Mouse (Mus musculus) liver, postnatal 0 days (tissue): Measurements from ENCODE around the gene Lim2.

Experiments used
- CTCF ChIP-seq: sonication (generic); IDR thresholded peaks from 2 replicates; pipeline ENCODE4 v1.5.1; 2016; ENCODE audit warnings: antibody characterized with exemption, low read depth
- EP300 ChIP-seq: IDR thresholded peaks from 2 replicates; pipeline ENCODE4 v1.6.1; 2016; ENCODE audit warnings: antibody characterized with exemption, low read depth, mild to moderate bottlenecking

DNA sequence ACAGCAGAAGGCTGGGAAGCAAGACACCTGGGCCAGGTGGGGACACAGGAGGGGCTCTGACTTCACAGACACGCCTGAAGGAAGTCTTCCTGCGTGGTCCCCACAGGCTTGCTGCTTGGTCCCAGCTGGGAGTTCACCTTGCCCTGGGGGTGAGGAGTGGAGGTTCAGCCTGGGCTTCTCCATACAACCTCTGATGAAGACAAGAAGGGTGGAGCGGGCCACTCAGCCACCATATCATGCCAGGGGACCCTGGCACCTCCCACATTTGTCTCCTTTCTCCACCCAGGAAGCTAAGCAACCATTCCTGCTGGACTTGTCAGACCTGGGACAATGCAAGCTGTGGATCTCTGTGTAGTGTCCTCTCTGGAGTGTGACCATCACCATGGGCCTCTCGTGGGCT lies 35.4 kb downstream of the Lim2 start, which contains the start of gene Vsig10l:
- no peak for TF ChIP-seq CTCF
- no peak for TF ChIP-seq EP300
